Mouse (Mus musculus): Measurements from ENCODE around the gene Cd200. TPM values are rescaled to one million over a fixed set of nuclear protein-coding genes. Genes with fewer than 3 reads are reported as not detected.

Cd200 gene
- total RNA-seq, 2 experiments from 2014 or later: 29.9 to 40.0 TPM

GRCm38 (mm10) chr16:45344879-45345278 is 64.0 kb downstream of the Cd200 start:
- DNase-seq (ENCODE audit: low spot score in 2 of 2): no peak

GRCm38 (mm10) chr16:45336478-45336877 is 72.4 kb downstream of the Cd200 start:
- DNase-seq (ENCODE audit: low spot score in 2 of 2): no peak

GRCm38 (mm10) chr16:45334891-45335290 is 74.0 kb downstream of the Cd200 start:
- DNase-seq (ENCODE audit: low spot score in 2 of 2): no peak

- DNase-seq (ENCODE audit: low spot score in 2 of 2): no peak
Measured at GRCm38 (mm10) chr16:45334376-45334765, 74.5 kb downstream of the Cd200 start.

GRCm38 (mm10) chr16:45333678-45334375 is 75.0 kb downstream of the Cd200 start:
- DNase-seq (ENCODE audit: low spot score in 2 of 2): no peak

GRCm38 (mm10) chr16:45332591-45332990 is 76.3 kb downstream of the Cd200 start:
- DNase-seq (ENCODE audit: low spot score in 2 of 2): no peak

Other genes with a start within 250 kb of the Cd200 start
- gene Btla, start 184.7 kb downstream of the Cd200 start, total RNA-seq (2021): under 1 TPM; 0.16 to 0.44 TPM
- gene Gm609, start 83.9 kb upstream of the Cd200 start, total RNA-seq (2021): not detected
- not detected for gene Gm17783, start 123.0 kb upstream of the Cd200 start, total RNA-seq (2021)
- gene Slc9c1, start 126.3 kb upstream of the Cd200 start, total RNA-seq (2021): not detected
- under 1 TPM; 0.57 to 0.74 TPM for gene Gcsam, start 201.3 kb upstream of the Cd200 start, total RNA-seq (2021)
- not detected for gene BC016579, start 245.0 kb upstream of the Cd200 start, total RNA-seq (2021)

All from gastrocnemius, postnatal 4 days (tissue).